Mouse (Mus musculus): Measurements from ENCODE around the gene Ddah1. TPM values are rescaled to one million over a fixed set of nuclear protein-coding genes. Genes with fewer than 3 reads are reported as not detected.
A peak's percentile ranks its signal among the peaks of the same experiment; 100 is the strongest.

The Ddah1 gene
- polyA plus RNA-seq, 1 experiment from 2014 or later: 132 TPM

- H3K9me3 ChIP-seq (ENCODE audit: control insufficient read depth, low read length): no peaks in the 10 kb centered on the region
- WGBS: 90% methylated on average over 9 of the region's 9 CpGs
- peaks cover 7% of the 10 kb centered on the region for H3K4me1 ChIP-seq (ENCODE audit: control insufficient read depth, insufficient read depth, low read depth, low read length)
- H3K4me2 ChIP-seq (ENCODE audit: low read length): no peak overlapping the region
- no peaks in the 10 kb centered on the region for H3K27me3 ChIP-seq (replicated peaks; ENCODE audit: control insufficient read depth, insufficient read depth, low read length)
- no peak overlapping the region for H3K9ac ChIP-seq (ENCODE audit: low read depth, low read length)
- no peak for ATAC-seq
- no peak overlapping the region for H3K27ac ChIP-seq (ENCODE audit: low read depth, low read length)
- H3K36me3 ChIP-seq (ENCODE audit: control insufficient read depth, insufficient read depth, low read length): peaks cover 15% of the 10 kb centered on the region
- no peak overlapping the region for H3K4me3 ChIP-seq (ENCODE audit: low read length)
Observed at GRCm38 (mm10) chr3:145933845-145934244, 175.4 kb downstream of the Ddah1 start.

DNA sequence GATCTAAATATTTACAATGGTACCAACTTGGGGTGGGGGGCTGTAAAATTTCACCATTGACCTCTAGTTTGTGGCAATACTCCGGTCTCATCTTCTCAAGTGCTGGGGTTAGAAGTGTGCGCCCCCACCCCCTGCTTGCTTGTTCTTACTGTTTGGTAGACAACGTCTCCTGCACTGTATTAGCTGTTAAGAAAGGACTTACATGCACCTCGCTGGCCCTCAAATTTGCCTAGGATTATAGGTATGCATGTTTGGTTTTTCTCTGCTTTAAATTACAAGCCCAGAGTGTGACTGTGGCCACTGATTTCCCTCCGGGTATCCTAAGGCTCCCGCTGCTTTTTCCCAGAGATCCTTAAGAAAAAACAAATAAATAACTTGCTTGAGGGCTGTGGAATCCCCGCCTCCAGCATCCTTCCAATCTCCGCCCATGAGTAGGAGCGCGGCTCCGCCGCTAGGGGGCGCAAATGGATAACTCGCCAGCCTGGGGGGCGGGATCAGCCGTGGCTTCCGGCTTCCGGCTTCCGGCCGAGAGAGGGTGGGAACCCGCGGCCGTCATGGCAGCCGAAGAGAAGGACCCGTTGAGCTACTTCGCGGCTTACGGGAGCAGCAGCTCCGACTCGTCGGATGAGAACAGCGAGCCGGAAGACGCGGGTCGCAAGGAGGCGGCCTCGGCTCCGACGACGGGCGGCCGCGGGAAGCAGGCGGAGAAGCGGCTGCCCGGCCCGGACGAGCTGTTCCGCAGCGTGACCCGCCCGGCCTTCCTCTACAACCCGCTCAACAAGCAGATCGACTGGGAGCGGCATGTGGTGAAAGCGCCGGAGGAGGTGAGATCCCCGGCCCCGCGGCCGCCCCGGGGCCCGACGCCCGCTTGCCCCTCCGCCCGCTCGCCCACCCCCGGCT is 179.3 kb downstream of the Ddah1 start, which contains the start of gene 2410004B18Rik:
2410004B18Rik (plus strand) TSS at position 510 of the 900 bp plus-strand sequence.
- Histone ChIP-seq H3K4me3 (ENCODE audit: low read length) (peak within 1 kb of the TSS; percentile 98), H3K4me2 (ENCODE audit: low read length) (peak within 1 kb of the TSS; percentile 96), H3K27ac (ENCODE audit: low read depth, low read length) (peak within 1 kb of the TSS; percentile 84), H3K27me3 (replicated peaks; ENCODE audit: control insufficient read depth, insufficient read depth, low read length) (no peaks in the 10 kb centered on the region), H3K4me1 (ENCODE audit: control insufficient read depth, insufficient read depth, low read depth, low read length) (peaks cover 27% of the 10 kb centered on the region), H3K9me3 (ENCODE audit: control insufficient read depth, low read length) (no peaks in the 10 kb centered on the region), H3K36me3 (ENCODE audit: control insufficient read depth, insufficient read depth, low read length) (peaks cover 7% of the 10 kb centered on the region; the same call in 1 of the 2 replicates), H3K9ac (ENCODE audit: low read depth, low read length) (peak within 1 kb of the TSS; percentile 90)
- peak; percentile 96 for ATAC-seq
- 2% methylated on average over 26 of the region's 70 CpGs for WGBS

DNA sequence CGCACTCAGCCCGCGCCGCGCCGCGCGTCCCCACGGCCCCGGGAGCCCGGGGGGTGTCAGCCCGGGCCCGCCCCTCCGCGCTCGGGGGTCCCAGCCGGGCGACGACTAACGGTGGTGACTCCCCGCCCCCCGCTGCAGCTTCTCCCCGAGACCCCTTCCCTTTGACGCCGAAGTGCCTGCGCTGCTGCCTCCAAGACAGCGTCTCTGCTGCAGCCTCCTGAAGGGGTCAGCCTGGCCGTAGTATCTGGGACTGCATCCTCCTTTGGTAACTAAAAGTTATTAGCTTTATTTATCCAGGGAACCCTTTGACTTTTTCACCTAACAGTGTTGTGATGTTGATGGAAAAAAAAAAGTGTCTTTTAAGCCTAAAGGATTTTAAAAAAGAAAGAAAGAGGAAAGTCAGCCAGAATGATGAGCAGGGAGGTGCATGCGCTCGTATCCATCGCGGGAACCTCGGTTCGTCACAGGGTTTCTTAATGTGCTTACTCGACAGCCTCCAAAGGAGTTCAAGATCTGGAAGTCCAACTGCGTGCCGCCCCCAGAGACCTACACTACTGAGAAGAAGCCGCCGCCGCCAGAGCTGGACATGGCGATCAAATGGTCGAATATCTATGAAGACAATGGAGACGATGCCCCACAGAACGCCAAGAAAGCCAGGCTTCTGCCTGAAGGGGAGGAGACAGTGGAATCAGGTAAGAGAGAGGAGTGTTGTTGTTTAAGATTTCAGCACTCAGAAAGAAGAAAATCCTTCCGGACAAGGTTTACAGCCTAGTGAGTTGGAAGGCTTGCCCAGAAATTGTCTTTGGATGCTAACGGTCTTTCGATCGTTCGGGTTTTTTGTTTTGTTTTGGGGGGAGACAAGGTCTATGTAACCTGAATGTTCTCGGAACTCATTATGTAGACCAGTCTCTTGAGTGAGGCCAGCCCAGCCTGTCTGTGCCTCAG is 180.2 kb downstream of the Ddah1 start:
- peak overlapping the region; percentile 98 for H3K4me3 ChIP-seq (ENCODE audit: low read length)
- H3K4me1 ChIP-seq (ENCODE audit: control insufficient read depth, insufficient read depth, low read depth, low read length): peaks cover 27% of the 10 kb centered on the region
- H3K27me3 ChIP-seq (replicated peaks; ENCODE audit: control insufficient read depth, insufficient read depth, low read length): no peaks in the 10 kb centered on the region
- 25% methylated on average over 39 of the region's 50 CpGs for WGBS
- peak overlapping the region; percentile 96 for H3K4me2 ChIP-seq (ENCODE audit: low read length)
- H3K9me3 ChIP-seq (ENCODE audit: control insufficient read depth, low read length): no peaks in the 10 kb centered on the region
- H3K27ac ChIP-seq (ENCODE audit: low read depth, low read length): peak overlapping the region; percentile 84; the same call in 1 of the 2 replicates
- peak; percentile 9; the same call in 1 of the 2 replicates for ATAC-seq
- H3K36me3 ChIP-seq (ENCODE audit: control insufficient read depth, insufficient read depth, low read length): peaks cover 7% of the 10 kb centered on the region; the same call in 1 of the 2 replicates
- H3K9ac ChIP-seq (ENCODE audit: low read depth, low read length): peak overlapping the region; percentile 90

DNA sequence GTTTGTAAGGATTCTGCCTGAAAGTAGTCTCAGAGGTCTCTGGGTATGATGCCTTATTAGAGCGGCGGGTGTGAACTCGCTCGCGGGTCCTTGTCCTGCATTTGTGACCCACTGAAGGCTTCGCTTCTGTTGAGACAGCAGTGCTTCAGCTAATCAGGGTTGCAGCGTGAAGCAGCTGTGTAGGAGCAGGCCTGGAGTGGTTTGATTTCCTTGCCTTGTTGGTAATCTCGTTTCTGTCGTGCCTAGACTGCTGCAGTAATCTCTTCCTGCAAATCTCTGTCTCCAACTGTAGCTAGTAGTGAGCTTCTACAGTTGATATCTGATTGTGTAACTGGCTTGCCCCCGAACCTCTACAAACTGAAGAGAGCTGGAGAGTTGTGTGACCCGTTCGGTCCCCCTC is 180.9 kb downstream of the Ddah1 start:
- 87% methylated on average over 12 of the region's 12 CpGs for WGBS

DNA sequence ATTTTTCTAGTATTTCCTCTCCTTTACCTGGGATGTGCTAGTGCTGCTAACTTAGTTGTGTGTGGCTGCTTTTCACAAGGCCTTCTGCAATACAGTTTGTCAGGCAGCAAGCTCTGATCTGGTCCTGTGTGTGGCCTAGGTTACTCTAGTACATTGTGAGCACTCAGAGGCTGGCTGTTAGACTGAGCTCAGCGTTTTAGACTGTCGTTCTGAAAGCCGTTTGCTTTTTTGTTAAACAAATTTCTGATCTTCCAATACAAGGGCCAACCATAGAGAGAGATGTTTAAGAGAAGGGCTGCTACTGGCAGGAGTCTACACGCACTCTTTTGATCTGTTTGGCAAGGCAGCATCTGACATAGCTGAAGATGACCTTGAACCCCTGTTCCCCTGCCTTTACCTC is 181.5 kb downstream of the Ddah1 start:
- ATAC-seq: no peak
- WGBS: 77% methylated on average over 4 of the region's 4 CpGs
- Histone ChIP-seq H3K9me3 (ENCODE audit: control insufficient read depth, low read length) (no peaks in the 10 kb centered on the region), H3K4me2 (ENCODE audit: low read length) (no peak overlapping the region), H3K36me3 (ENCODE audit: control insufficient read depth, insufficient read depth, low read length) (peaks cover 13% of the 10 kb centered on the region), H3K27me3 (replicated peaks; ENCODE audit: control insufficient read depth, insufficient read depth, low read length) (no peaks in the 10 kb centered on the region), H3K9ac (ENCODE audit: low read depth, low read length) (no peak overlapping the region; the same call in 1 of the 2 replicates), H3K4me1 (ENCODE audit: control insufficient read depth, insufficient read depth, low read depth, low read length) (peaks cover 27% of the 10 kb centered on the region), H3K27ac (ENCODE audit: low read depth, low read length) (no peak overlapping the region), H3K4me3 (ENCODE audit: low read length) (no peak overlapping the region)

More for the DNA sequence above, 180.9 kb downstream of the Ddah1 start:
- H3K4me1 ChIP-seq (ENCODE audit: control insufficient read depth, insufficient read depth, low read depth, low read length): peaks cover 27% of the 10 kb centered on the region
- no peak for ATAC-seq
- H3K9me3 ChIP-seq (ENCODE audit: control insufficient read depth, low read length): no peaks in the 10 kb centered on the region
- no peaks in the 10 kb centered on the region for H3K27me3 ChIP-seq (replicated peaks; ENCODE audit: control insufficient read depth, insufficient read depth, low read length)
- no peak overlapping the region for H3K27ac ChIP-seq (ENCODE audit: low read depth, low read length)
- peaks cover 7% of the 10 kb centered on the region; the same call in 1 of the 2 replicates for H3K36me3 ChIP-seq (ENCODE audit: control insufficient read depth, insufficient read depth, low read length)
- H3K4me2 ChIP-seq (ENCODE audit: low read length): peak overlapping the region; percentile 96
- no peak overlapping the region for H3K9ac ChIP-seq (ENCODE audit: low read depth, low read length)
- no peak overlapping the region for H3K4me3 ChIP-seq (ENCODE audit: low read length)

GRCm38 (mm10) chr3:145941971-145942370 is 183.5 kb downstream of the Ddah1 start:
- peaks cover 17% of the 10 kb centered on the region for H3K36me3 ChIP-seq (ENCODE audit: control insufficient read depth, insufficient read depth, low read length)
- no peaks in the 10 kb centered on the region for H3K27me3 ChIP-seq (replicated peaks; ENCODE audit: control insufficient read depth, insufficient read depth, low read length)
- WGBS: 15% methylated on average over 3 of the region's 3 CpGs
- no peaks in the 10 kb centered on the region for H3K9me3 ChIP-seq (ENCODE audit: control insufficient read depth, low read length)
- no peak for ATAC-seq
- H3K9ac ChIP-seq (ENCODE audit: low read depth, low read length): no peak overlapping the region
- peaks cover 27% of the 10 kb centered on the region for H3K4me1 ChIP-seq (ENCODE audit: control insufficient read depth, insufficient read depth, low read depth, low read length)
- H3K4me2 ChIP-seq (ENCODE audit: low read length): no peak overlapping the region
- H3K27ac ChIP-seq (ENCODE audit: low read depth, low read length): no peak overlapping the region
- no peak overlapping the region for H3K4me3 ChIP-seq (ENCODE audit: low read length)

Other genes starting within 250 kb of the Ddah1 start
- gene Znhit6, start 182.5 kb upstream of the Ddah1 start, polyA plus RNA-seq (2015; fragmentation: Nextera tagmentation; extraction: Ambion mirVana): 30.5 and 34.1 TPM in 2 replicates
- gene Ccn1, start 108.7 kb upstream of the Ddah1 start, polyA plus RNA-seq (2015; fragmentation: Nextera tagmentation; extraction: Ambion mirVana): 7.5 and 8.5 TPM in 2 replicates
- 33.6 and 33.7 TPM in 2 replicates for gene Bcl10, start 164.1 kb downstream of the Ddah1 start, polyA plus RNA-seq (2015; fragmentation: Nextera tagmentation; extraction: Ambion mirVana)
- gene 2410004B18Rik, start 179.3 kb downstream of the Ddah1 start, polyA plus RNA-seq (2015; fragmentation: Nextera tagmentation; extraction: Ambion mirVana): 74.9 and 88.9 TPM in 2 replicates
- 0.28 and 0.56 TPM in 2 replicates for gene Syde2, start 229.2 kb downstream of the Ddah1 start, polyA plus RNA-seq (2015; fragmentation: Nextera tagmentation; extraction: Ambion mirVana)

Data from hindbrain, embryonic 16.5 days (tissue).